Mouse (Mus musculus) MEL (cell line): Measurements from ENCODE around the gene Zfp507. TPM values are rescaled to one million over a fixed set of nuclear protein-coding genes. Genes with fewer than 3 reads are reported as not detected.
A peak's percentile ranks its signal among the peaks of the same experiment; 100 is the strongest.

Experiments used
- DNase-seq: peaks from one replicate; pipeline ENCODE4 v3.0.0; 2011; ENCODE audit warnings: low read depth, low spot score
- H3K27ac ChIP-seq: 2 replicates; pipeline ENCODE4 v1.5.1; 2012; ENCODE audit warnings: low read depth, mild to moderate bottlenecking, control low read depth, low read length, moderate library complexity; ENCODE audit not compliant: control insufficient read depth
- H3K27me3 ChIP-seq, 2 experiments: fragments of 150-350 bp in 1 of 2; sonication (generic) in 1 of 2; 2 replicates each; pipeline ENCODE4 v1.6.1; 2012; ENCODE audit warnings: low read length in 2 of 2, mild to moderate bottlenecking in 2 of 2, improper control_type of control experiment in 1 of 2, moderate library complexity in 1 of 2; ENCODE audit not compliant: insufficient read depth in 2 of 2, control insufficient read depth in 1 of 2
- H3K36me3 ChIP-seq, 2 experiments: 2 replicates each; pipeline ENCODE4 v1.6.1; 2012 to 2014; ENCODE audit warnings: low read length in 2 of 2, improper control_type of control experiment in 1 of 2, inconsistent platforms in 1 of 2, mild to moderate bottlenecking in 1 of 2; ENCODE audit not compliant: insufficient read depth in 2 of 2, control insufficient read depth in 1 of 2
- H3K4me1 ChIP-seq, 2 experiments: fragments of 150-350 bp in 1 of 2; sonication (generic) in 1 of 2; 2 replicates each; pipeline ENCODE4 v1.6.1; 2012; ENCODE audit warnings: low read length in 2 of 2, improper control_type of control experiment in 1 of 2, mild to moderate bottlenecking in 1 of 2; ENCODE audit not compliant: insufficient read depth in 2 of 2, control insufficient read depth in 1 of 2
- H3K4me3 ChIP-seq, 2 experiments: fragments of 150-350 bp in 1 of 2; sonication (generic) in 1 of 2; 2 replicates each; pipeline ENCODE4 v1.5.1; 2012; ENCODE audit warnings: low read depth in 2 of 2, low read length in 2 of 2, mild to moderate bottlenecking in 2 of 2, moderate library complexity in 2 of 2, control low read depth in 1 of 2, improper control_type of control experiment in 1 of 2; ENCODE audit not compliant: control insufficient read depth in 1 of 2, insufficient read depth in 1 of 2
- H3K79me2 ChIP-seq: 2 replicates; pipeline ENCODE4 v1.6.1; 2012; ENCODE audit warnings: mild to moderate bottlenecking, low read length, moderate library complexity; ENCODE audit not compliant: control insufficient read depth, poor library complexity, insufficient read depth
- H3K9ac ChIP-seq: 2 replicates; pipeline ENCODE4 v1.6.1; 2012; ENCODE audit warnings: low read depth, mild to moderate bottlenecking, control low read depth, low read length, moderate library complexity; ENCODE audit not compliant: control insufficient read depth, poor library complexity, severe bottlenecking
- H3K9me3 ChIP-seq: fragments of 150-350 bp; sonication (generic); replicated peaks from 2 replicates; pipeline ENCODE4 v1.6.1; 2012; ENCODE audit warnings: mild to moderate bottlenecking, low read length, improper control_type of control experiment, moderate library complexity; ENCODE audit not compliant: insufficient read depth
- BHLHE40 ChIP-seq: IDR thresholded peaks from 2 replicates; pipeline ENCODE4 v1.6.1; 2012; ENCODE audit warnings: low read depth, mild to moderate bottlenecking, inconsistent platforms, low read length, improper control_type of control experiment, borderline replicate concordance
- CHD2 ChIP-seq: IDR thresholded peaks from 2 replicates; pipeline ENCODE4 v1.6.1; 2011; ENCODE audit warnings: low read length, improper control_type of control experiment
- CTCF ChIP-seq, 3 experiments: IDR thresholded peaks in 2 of 3; conservative IDR thresholded peaks in 1 of 3; 2 replicates each; pipeline ENCODE4 v1.5.1; 2011 to 2012; ENCODE audit warnings: low read length in 3 of 3, low read depth in 2 of 3, mild to moderate bottlenecking in 2 of 3, improper control_type of control experiment in 1 of 3, inconsistent platforms in 1 of 3, mixed read lengths in 1 of 3, moderate library complexity in 1 of 3; ENCODE audit not compliant: control insufficient read depth in 1 of 3, insufficient read depth in 1 of 3, poor library complexity in 1 of 3, severe bottlenecking in 1 of 3
- E2F4 ChIP-seq: IDR thresholded peaks from 2 replicates; pipeline ENCODE4 v1.6.1; 2011; ENCODE audit warnings: low read depth, low read length, improper control_type of control experiment, borderline replicate concordance
- EP300 ChIP-seq, 2 experiments: IDR thresholded peaks; 2 replicates each; pipeline ENCODE4 v1.6.1; 2011; ENCODE audit warnings: improper control_type of control experiment in 2 of 2, low read length in 2 of 2, low read depth in 1 of 2, mild to moderate bottlenecking in 1 of 2
- ETS1 ChIP-seq: IDR thresholded peaks from 2 replicates; pipeline ENCODE4 v1.6.1; 2012; ENCODE audit warnings: low read depth, mild to moderate bottlenecking, inconsistent platforms, low read length, improper control_type of control experiment, moderate library complexity
- GABPA ChIP-seq: IDR thresholded peaks from 2 replicates; pipeline ENCODE4 v1.6.1; 2012; ENCODE audit warnings: low read depth, mild to moderate bottlenecking, inconsistent platforms, low read length, improper control_type of control experiment, moderate library complexity
- HCFC1 ChIP-seq: IDR thresholded peaks from 2 replicates; pipeline ENCODE4 v1.6.1; 2012; ENCODE audit warnings: low read depth, mild to moderate bottlenecking, inconsistent platforms, low read length, improper control_type of control experiment, moderate library complexity
- KAT2A ChIP-seq: conservative IDR thresholded peaks from 2 replicates; pipeline ENCODE4 v1.6.1; 2012; ENCODE audit warnings: low read depth, low read length, improper control_type of control experiment, inconsistent platforms
- MEF2A ChIP-seq: IDR thresholded peaks from 2 replicates; pipeline ENCODE4 v1.6.1; 2014; ENCODE audit warnings: low read depth, mild to moderate bottlenecking, inconsistent platforms, low read length, improper control_type of control experiment; ENCODE audit not compliant: poor library complexity, insufficient replicate concordance, severe bottlenecking; ENCODE audit errors: extremely low read depth
- MXI1 ChIP-seq: IDR thresholded peaks from 2 replicates; pipeline ENCODE4 v1.6.1; 2011; ENCODE audit warnings: mild to moderate bottlenecking, low read depth, low read length, improper control_type of control experiment
- RAD21 ChIP-seq: IDR thresholded peaks from 2 replicates; pipeline ENCODE4 v1.6.1; 2011; ENCODE audit warnings: mild to moderate bottlenecking, low read depth, low read length, improper control_type of control experiment
- SMC3 ChIP-seq: IDR thresholded peaks from 2 replicates; pipeline ENCODE4 v1.6.1; 2011; ENCODE audit warnings: low read depth, low read length, improper control_type of control experiment
- TBP ChIP-seq: IDR thresholded peaks from 2 replicates; pipeline ENCODE4 v1.8.0; 2011; ENCODE audit warnings: low read depth, low read length, improper control_type of control experiment
- TCF12 ChIP-seq: IDR thresholded peaks from 2 replicates; pipeline ENCODE4 v1.6.1; 2014; ENCODE audit warnings: low read depth, mild to moderate bottlenecking, inconsistent platforms, low read length, improper control_type of control experiment, moderate library complexity
- UBTF ChIP-seq: IDR thresholded peaks from 2 replicates; pipeline ENCODE4 v1.6.1; 2012; ENCODE audit warnings: low read depth, mild to moderate bottlenecking, inconsistent platforms, low read length, improper control_type of control experiment, moderate library complexity, borderline replicate concordance; ENCODE audit not compliant: insufficient read depth
- USF1 ChIP-seq: IDR thresholded peaks from 2 replicates; pipeline ENCODE4 v1.6.1; 2014; ENCODE audit warnings: low read depth, mild to moderate bottlenecking, inconsistent platforms, low read length, improper control_type of control experiment, moderate library complexity
- USF2 ChIP-seq, 2 experiments: IDR thresholded peaks; 2 replicates each; pipeline ENCODE4 v1.6.1; 2011 to 2012; ENCODE audit warnings: improper control_type of control experiment in 2 of 2, low read length in 2 of 2, borderline replicate concordance in 1 of 2, inconsistent platforms in 1 of 2, low read depth in 1 of 2, mild to moderate bottlenecking in 1 of 2; ENCODE audit not compliant: insufficient read depth in 1 of 2
- ZKSCAN1 ChIP-seq: IDR thresholded peaks from 2 replicates; pipeline ENCODE4 v1.6.1; 2012; ENCODE audit warnings: low read depth, mild to moderate bottlenecking, inconsistent platforms, low read length, improper control_type of control experiment, moderate library complexity
- ZMIZ1 ChIP-seq: IDR thresholded peaks from 2 replicates; pipeline ENCODE4 v1.6.1; 2012; ENCODE audit warnings: low read depth, mild to moderate bottlenecking, inconsistent platforms, low read length, improper control_type of control experiment, moderate library complexity
- polyA plus RNA-seq, 2 experiments: library from polyadenylated mRNA; stranded (reverse) in 1 of 2; unstranded in 1 of 2; fragments of >175 nt in 1 of 2; fragments of >200 nt in 1 of 2; gene quantifications; 2 replicates each; pipeline versions ENCODE4 v1.2.1 to v1.2.4; 2012; ENCODE audit warnings: low replicate concordance in 2 of 2, low read depth in 1 of 2; ENCODE audit not compliant: insufficient read length in 2 of 2, insufficient read depth in 1 of 2, missing spikeins in 1 of 2
- total RNA-seq: library from RNA; depleted of rRNA; stranded (reverse); fragments of 300-350 nt; gene quantifications from 2 replicates; pipeline ENCODE4 v1.2.3, GENCODE M21; 2012

Gene Zfp507
- total and polyA plus RNA-seq, 3 experiments = 16.4 to 67.2 (median 17.7) TPM

- Histone ChIP-seq H3K4me1 (no peaks in the 10 kb centered on the region), H3K36me3 (no peaks in the 10 kb centered on the region), H3K9ac (no peak overlapping the region), H3K27me3 (no peaks in the 10 kb centered on the region), H3K79me2 (no peaks in the 10 kb centered on the region), H3K4me3 (no peak overlapping the region), H3K9me3 (no peaks in the 10 kb centered on the region), H3K27ac (no peak overlapping the region)
- DNase-seq = no peak
- TF ChIP-seq E2F4 = no peak
Observed at GRCm38 (mm10) chr7:35761801-35762200, 41.0 kb downstream of the Zfp507 start.

DNA sequence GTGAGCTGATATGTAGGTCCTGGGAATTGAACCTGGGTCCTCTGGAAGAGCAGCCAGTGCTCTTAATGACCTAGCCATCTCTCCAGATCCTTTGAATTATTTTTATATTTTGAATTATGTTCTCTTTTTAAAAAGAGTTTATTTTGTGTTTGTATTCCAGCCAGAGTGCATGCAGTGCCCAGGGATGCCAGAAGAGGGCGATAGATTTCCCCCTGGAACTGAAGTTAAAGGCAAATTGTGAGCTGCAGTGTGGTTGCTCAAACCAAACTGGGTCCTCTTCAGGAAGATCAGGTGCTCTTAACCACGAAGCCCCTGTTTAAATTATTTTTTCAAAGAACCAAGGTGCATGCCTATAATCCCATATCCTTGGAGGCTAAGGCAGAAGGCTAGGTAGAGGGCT is 43.2 kb downstream of the Zfp507 start:
- H3K4me1 ChIP-seq = peaks cover 0 to 4% of the 10 kb centered on the region in 2 experiments; a peak in 2 of 4 replicates
- no peak overlapping the region for H3K27ac ChIP-seq
- H3K79me2 ChIP-seq = no peaks in the 10 kb centered on the region
- no peaks in the 10 kb centered on the region for H3K27me3 ChIP-seq
- no peak overlapping the region for H3K9ac ChIP-seq
- no peaks in the 10 kb centered on the region for H3K9me3 ChIP-seq
- peaks cover 0 to 3% of the 10 kb centered on the region in 2 experiments; a peak in 1 of 4 replicates for H3K36me3 ChIP-seq
- no peak overlapping the region for H3K4me3 ChIP-seq
- DNase-seq = peak; percentile 64
- TF ChIP-seq RAD21 (peak; percentile 44), CTCF (IDR thresholded peaks at IDR 0.05 in 2 of 3, conservative IDR thresholded peaks at IDR 0.05 in 1 of 3; ENCODE audit: control insufficient read depth in 1 of 3, insufficient read depth in 1 of 3, low read depth in 2 of 3, low read length in 3 of 3, poor library complexity in 1 of 3, severe bottlenecking in 1 of 3) (peak; percentile 68 to 92 (median 72)), SMC3 (peak; percentile 61), TBP (no peak), MXI1 (no peak), GABPA (no peak), USF1 (no peak), UBTF (no peak), CHD2 (no peak), EP300 (IDR thresholded peaks at IDR 0.05; ENCODE audit: low read depth in 1 of 2, low read length in 2 of 2) (no peak)

DNA sequence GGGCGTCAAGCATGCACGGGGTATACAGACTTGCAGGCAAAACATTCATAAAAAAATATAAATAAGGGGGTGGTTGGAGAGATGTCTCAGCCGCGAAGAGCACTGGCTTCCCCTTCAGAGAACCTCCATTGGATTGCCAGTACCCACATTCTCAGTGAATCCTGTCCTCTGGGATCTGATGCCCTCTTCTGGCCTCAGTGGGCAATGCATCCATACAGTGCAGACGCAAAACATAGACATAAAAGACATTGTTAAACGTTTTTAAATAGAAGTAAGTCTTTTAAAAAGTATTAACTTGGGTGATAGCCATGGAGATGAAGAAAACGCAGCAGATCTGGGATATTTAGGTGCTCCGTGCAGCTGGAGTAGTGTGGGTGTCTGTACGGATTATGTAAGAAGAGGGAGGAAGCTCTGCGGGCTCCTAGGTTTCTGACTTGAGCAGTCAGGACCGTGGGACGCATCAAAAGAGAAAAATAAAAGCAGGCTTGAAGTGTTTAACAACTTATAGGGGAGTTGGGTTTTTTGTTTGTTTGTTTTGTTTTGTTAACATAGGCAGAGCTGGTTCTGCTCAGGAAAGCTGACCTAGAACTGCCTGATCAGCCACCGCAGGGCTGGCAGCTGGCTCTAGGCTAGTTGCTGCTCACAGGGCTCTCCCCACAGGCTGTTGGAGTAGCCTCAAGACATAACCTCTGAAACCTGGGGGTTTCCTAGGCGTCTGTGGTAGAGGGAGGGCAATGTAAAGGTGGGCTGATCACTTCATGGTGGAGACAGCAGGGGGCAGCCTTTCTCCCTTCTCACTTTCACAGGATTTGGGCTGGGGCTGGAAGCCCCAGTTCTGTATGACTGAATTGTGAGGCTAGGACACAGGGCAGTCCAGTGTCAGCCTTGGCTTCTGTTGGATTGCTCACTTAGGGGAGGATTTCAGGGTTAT is 46.0 kb downstream of the Zfp507 start:
- H3K27me3 ChIP-seq = no peaks in the 10 kb centered on the region
- peak; percentile 83 for DNase-seq
- TF ChIP-seq HCFC1 (peak; percentile 18; the same call in 1 of the 2 replicates), ZMIZ1 (no peak), E2F4 (no peak), ZKSCAN1 (no peak), TCF12 (0 out of 2 replicates have a peak, but pooled peaks have one; percentile 10), ETS1 (0 out of 2 replicates have a peak, but pooled peaks have one; percentile 7), RAD21 (peak; percentile 49), MXI1 (no peak; the same call in 1 of the 2 replicates), USF1 (no peak), CTCF (IDR thresholded peaks at IDR 0.05 in 2 of 3, conservative IDR thresholded peaks at IDR 0.05 in 1 of 3; ENCODE audit: control insufficient read depth in 1 of 3, insufficient read depth in 1 of 3, low read depth in 2 of 3, low read length in 3 of 3, poor library complexity in 1 of 3, severe bottlenecking in 1 of 3) (peak; percentile 75 to 84 (median 79)), TBP (0 out of 2 replicates have a peak, but pooled peaks have one; percentile 15), USF2 (IDR thresholded peaks at IDR 0.05; ENCODE audit: borderline replicate concordance in 1 of 2, insufficient read depth in 1 of 2, low read depth in 1 of 2, low read length in 2 of 2) (no peak), KAT2A (no peak), MEF2A (no peak), BHLHE40 (peak; percentile 58; the same call in 1 of the 2 replicates)

More for the DNA sequence above, 46.0 kb downstream of the Zfp507 start:
- no peaks in the 10 kb centered on the region for H3K9me3 ChIP-seq
- peak overlapping the region; percentile 51 for H3K9ac ChIP-seq
- H3K79me2 ChIP-seq = peaks cover 2% of the 10 kb centered on the region; the same call in 1 of the 2 replicates
- H3K36me3 ChIP-seq = peaks cover 0 to 3% of the 10 kb centered on the region in 2 experiments; a peak in 1 of 4 replicates
- H3K4me1 ChIP-seq = peaks cover 0 to 6% of the 10 kb centered on the region in 2 experiments; a peak in 2 of 4 replicates
- H3K4me3 ChIP-seq = peak overlapping the region; percentile 32 to 76
- H3K27ac ChIP-seq = 0 out of 2 replicates have a peak overlapping the region, but pooled peaks have one; percentile 19
